Mouse (Mus musculus) G1E (cell line): Measurements from ENCODE around the gene Slc5a2.

Source experiments
- CTCF ChIP-seq: IDR thresholded peaks from 2 replicates; pipeline ENCODE4 v1.5.1; 2012; ENCODE audit warnings: low read depth, low read length, inconsistent platforms, mixed read lengths
- GATA1 ChIP-seq: IDR thresholded peaks from 2 replicates; pipeline ENCODE4 v1.6.1; 2012; ENCODE audit warnings: borderline replicate concordance, low read length, inconsistent platforms, mixed read lengths
- POLR2AphosphoS5 ChIP-seq: IDR thresholded peaks from 2 replicates; pipeline ENCODE4 v1.6.1; 2012; ENCODE audit warnings: low read depth, low read length, inconsistent platforms; ENCODE audit not compliant: insufficient replicate concordance
- TAL1 ChIP-seq: conservative IDR thresholded peaks from 2 replicates; pipeline ENCODE4 v1.6.1; 2012; ENCODE audit warnings: low read depth, low read length, inconsistent platforms, mixed read lengths

DNA sequence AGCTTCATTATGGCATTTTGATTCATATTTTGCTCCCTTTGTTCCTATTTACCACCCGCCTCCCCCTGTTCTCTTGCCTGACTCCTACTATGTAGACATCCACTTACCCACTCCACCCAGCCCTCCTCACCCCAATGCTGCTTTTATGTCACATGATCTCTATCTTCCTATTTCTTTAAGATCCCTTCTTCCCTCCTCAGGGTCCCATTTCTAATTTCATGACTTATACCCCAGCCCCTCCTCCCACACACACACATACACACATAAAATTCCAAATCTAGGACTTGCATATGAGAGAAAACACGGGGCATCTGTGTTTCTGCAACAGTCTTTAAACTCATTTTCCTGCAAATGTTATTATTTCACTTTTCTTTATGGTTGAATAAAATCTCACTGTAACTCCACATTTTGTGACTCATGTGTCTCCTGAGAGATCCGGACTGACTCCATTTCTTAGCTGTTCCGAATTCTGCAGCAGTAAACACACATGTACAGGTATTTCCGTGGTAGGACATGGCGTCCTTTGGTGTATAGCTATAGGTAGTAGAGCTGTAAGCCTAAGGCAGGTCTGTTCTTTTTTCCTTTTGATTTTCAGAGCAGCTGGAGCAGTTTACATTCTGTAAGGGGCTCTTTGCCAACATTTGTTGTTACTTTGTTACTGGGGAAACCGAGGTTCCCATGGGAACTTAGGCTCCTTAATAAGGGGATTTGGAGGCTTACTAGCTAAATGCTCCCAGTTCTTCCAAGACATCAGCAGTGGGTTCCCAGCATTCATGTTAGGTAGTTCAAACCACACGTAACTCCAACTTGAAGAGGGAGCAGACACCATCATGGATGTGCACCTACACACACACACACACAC, 33.3 kb downstream of the Slc5a2 start:
- TF ChIP-seq CTCF = no peak
- no peak for TF ChIP-seq TAL1
- TF ChIP-seq GATA1 = no peak
- TF ChIP-seq POLR2AphosphoS5 = no peak
